Mouse (Mus musculus) frontal cortex, postnatal 25 days (tissue): ENCODE data around the gene Fam185a.

Experiments used
- DNase-seq, 2 experiments: peaks; one replicate each; pipeline ENCODE4 v3.0.0; 2022; ENCODE audit warnings: low spot score in 2 of 2

Fam185a gene

DNA sequence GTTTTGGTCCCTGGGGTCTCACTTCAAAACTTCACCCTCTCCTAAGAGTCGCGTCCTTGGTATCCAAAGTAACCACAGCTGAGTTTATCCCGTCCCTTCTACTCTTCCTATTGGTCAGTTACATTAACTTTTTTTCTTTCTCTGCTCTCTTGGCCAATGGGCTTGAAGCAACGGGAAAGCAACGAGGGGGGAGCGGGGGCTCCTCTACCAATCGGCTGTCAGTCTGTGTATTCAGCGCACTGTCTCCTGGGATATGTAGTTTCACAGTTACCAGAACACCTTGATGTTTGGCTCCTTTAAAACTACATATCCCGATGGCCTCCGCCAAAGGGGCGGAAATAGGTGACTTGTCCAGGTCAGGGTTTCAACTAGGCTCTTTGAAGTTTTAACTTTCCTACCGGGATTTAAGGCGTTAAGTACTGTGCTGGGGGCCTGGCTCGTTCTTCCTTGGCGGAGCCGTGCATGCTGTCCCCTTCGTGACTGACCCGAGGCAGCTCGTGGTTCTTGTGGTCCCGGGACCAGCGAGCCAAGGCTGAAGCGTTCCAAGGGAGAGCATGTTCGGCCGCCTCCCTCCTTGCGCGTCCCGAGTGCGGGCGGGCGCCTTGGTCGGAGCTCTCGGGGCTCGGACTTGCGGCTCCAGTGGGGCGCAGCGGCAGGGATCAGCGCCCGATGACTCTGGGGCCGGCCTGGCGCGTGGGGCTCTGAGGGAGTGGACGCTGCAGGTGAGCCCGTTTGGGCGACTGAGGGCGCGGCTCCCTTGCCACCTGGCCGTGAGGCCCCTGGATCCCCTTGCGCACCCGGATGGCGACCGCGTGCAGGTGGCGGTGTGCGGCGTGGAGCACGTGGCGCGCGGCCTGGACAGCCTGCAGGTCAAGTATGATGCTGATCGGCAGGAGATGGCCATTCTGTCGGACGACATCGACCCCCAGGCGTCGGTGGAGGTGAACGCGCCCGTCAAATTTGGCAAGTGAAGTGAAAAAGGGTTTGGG, at the start of gene Fam185a, which contains the start of gene Ccdc146:
Gene Fam185a (plus strand): TSS at position 345 of the 989 bp plus-strand sequence.
Gene Ccdc146 (minus strand): TSS at position 64 of the 989 bp plus-strand sequence.
- DNase-seq = peak; percentile 78 to 85

- DNase-seq = no peak
Measured at GRCm38 (mm10) chr5:21376935-21377334, 47.8 kb upstream of the Fam185a start.

GRCm38 (mm10) chr5:21378397-21378796, 46.4 kb upstream of the Fam185a start:
- no peak for DNase-seq

DNA sequence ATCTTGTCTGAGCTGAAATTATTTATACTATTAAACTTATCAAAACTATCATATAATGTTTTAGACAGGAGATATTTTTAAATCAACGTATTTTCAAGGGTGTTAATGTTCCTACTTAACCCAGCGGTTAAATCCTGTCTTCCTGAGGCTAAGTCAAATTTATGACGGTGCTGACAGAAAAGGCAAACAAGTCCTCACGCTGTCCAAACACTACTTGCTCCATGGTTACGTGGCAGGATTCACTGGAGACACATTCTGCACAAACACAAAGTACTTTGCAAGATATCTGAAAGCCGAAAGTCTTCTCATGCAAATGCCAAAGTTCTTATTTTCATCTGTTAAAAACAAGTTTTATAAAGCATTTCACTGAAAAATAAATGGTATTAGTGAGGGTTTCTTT, 42.8 kb upstream of the Fam185a start:
- no peak for DNase-seq

GRCm38 (mm10) chr5:21382678-21383077, 42.1 kb upstream of the Fam185a start:
- DNase-seq = no peak

DNA sequence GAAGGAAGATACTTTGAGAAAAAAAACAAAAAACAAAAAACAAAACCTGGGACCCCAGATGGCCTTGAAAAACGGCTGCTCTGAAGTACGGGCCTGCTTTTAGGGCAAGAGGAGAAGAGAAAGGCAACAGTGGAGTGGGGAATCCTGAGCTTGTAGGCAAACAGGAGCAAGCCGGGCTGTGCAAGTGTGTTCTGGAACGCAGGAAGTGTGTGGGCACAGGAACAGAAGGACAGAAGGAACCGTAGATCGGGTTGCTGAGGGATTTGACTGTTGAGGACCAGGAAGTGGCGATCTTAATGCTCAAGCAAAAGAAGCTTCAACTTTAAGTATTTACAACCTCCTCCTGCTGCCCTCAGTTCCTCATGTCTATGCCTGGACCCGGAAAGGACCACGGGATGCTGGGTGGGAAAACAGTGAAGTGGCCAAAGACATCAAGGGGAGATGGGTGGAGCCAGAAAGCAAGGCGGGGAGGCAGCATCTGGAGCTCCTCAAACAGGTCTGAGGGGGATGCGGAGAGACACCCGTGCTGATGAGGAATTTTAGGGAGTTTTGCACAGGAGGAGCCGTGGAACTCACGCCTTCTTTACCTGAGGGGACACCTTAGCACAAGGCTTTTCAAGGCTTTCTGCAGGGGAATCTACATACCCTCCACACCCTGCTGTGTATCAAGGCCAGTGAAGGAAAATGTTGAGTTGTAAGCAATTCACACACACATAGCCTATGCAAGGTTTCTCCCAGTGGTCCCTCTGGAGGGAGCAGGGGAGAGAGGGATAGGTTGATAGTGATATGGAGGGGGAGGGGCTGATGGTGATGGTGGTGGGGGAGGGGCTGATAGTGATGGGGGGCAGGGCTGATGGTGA, 41.1 kb upstream of the Fam185a start:
- DNase-seq = no peak

GRCm38 (mm10) chr5:21384252-21384960, 40.4 kb upstream of the Fam185a start:
- no peak for DNase-seq

GRCm38 (mm10) chr5:21384976-21385375, 39.8 kb upstream of the Fam185a start:
- DNase-seq = no peak

DNA sequence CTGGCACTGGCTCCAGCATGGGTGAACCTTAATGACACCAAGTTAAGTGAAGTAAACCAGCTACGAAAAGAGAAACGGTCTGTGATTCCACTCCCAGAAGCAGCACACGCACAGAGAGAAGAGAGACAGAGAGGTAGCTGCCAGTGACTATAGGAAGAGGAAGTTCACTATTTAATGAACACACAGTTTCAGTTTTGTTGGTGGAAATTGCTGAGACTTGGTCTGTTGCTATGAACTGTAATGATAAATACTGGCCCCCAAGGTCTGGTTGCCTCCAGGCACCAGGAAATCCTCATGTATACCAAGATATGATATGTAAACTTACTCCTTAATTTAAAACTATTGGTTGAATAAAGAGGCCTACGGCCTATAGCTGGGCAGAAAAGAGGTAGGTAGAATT, 38.3 kb upstream of the Fam185a start:
- DNase-seq = no peak

GRCm38 (mm10) chr5:21387340-21387739, 37.4 kb upstream of the Fam185a start:
- no peak for DNase-seq

DNA sequence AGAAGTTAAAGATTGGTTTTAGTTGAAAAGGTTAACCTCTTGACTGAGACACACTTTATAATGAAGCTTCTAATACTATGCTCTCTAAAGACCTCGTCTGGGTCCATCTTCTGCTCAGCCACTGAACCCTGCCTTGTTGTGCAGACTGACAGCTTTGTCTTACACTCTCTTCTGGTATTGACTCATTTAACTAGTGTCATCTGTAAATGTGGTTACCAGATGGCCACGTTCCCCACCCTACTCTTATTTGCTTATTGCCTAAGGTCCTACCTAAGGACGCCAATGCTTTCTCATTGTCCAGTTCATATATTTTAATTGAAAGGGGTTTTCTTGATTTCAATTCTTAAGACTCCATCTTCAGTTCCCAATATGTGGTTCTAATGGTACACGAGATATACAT, 35.9 kb upstream of the Fam185a start:
- no peak for DNase-seq

GRCm38 (mm10) chr5:21391616-21392384, 33.0 kb upstream of the Fam185a start:
- DNase-seq = no peak

GRCm38 (mm10) chr5:21394562-21394961, 30.2 kb upstream of the Fam185a start:
- no peak for DNase-seq

- no peak for DNase-seq
Measured at GRCm38 (mm10) chr5:21395205-21395840, 29.4 kb upstream of the Fam185a start.

DNA sequence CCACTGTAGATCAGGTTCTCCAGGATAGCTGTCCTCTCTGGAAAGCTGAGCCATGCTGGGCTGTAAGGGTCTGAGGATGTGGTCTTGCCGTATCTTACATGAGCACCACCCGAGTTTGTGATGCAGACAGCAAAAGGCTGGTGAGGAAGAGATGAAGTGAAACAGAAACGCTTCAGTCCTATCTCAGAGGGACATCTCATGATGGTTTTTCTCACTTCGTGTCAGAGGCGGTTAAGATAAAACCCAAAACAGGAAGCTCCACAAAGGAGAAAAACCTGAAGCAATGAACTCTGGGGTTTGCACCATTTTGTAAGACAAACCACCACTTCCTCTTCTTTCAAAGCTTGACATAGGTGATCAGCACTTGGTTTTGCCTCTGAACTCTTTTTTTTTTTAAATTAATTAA, 13.5 kb upstream of the Fam185a start:
- DNase-seq = no peak

DNA sequence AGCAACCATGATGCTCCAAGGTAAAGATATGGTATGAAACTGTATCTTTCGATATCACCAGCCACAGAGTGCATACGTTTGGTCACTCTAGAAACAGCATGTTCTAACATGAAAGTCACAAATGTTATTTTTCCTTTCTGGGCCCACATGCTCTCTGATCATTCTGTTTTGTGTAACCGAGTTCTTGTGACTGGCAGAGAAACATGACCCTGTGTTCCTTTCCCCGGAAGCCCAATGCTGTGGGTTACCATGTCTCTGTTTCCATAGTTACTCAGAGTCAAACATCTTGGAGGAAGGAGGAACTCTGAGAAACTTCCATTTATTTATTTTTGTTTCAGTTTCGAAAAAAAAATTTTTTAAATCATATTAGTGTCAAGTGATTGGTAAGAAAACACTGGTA, 12.7 kb upstream of the Fam185a start:
- DNase-seq = no peak

GRCm38 (mm10) chr5:21413322-21413721, 11.4 kb upstream of the Fam185a start:
- DNase-seq = no peak

DNA sequence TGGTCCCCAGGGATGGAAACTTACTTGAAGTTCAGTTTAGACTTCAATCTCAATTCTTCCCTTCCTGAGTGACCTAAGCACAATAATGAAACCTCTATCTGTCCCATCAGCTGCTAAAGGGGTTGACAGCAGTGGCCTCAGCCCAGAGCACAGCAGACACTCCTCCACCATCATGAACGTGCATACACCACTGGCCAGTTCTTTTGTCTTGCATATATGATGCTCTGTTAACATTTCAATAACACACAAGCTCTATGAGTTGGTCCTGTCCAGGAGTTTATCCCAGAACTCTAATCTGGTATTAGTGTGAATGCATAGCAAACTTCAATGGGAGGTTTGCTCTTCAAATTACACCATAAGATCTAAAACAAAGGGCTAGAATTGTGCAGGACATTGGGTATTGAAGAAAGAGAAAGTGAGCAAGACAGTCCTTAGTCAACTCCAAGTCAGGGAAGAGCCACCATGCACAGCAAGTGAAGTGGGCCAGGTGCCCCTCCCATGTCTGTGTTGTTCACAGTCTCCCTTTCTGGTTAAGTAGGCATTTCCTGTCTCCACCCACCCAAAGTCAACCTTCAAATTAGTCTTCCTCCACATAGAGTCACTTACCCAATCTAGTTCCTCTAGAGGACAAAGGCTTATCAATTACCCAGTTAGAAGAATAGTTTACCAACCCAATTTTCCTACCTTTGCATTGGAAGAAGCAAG, 10.5 kb upstream of the Fam185a start:
- DNase-seq = no peak

- no peak for DNase-seq
Measured at GRCm38 (mm10) chr5:21418613-21419012, 6.1 kb upstream of the Fam185a start.

DNA sequence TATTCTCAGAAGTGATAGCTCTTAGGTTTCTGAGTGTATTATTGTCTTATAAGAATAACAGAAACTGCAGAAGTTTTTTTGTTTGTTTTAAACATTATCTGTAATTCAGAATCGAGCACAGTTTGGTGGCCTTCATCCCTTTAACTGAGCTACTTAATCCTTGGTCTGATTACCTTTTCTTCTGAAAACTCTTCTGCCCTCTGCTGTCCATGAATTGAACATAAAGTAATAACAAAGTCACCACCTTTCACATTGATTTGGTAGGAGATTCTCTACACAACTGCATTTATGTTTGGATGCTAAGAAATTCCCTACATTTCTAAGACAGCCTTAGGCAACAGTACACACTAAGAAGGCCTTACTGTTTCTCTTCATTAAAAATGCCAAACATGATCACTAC, 4.1 kb upstream of the Fam185a start:
- DNase-seq = no peak
